Mouse (Mus musculus) megakaryocyte, embryonic 14.5 days (primary cell): ENCODE data around the gene Cap2.

Experiments
- FLI1 ChIP-seq: IDR thresholded peaks from 2 replicates; pipeline ENCODE4 v1.6.1; 2012; ENCODE audit warnings: low read length, inconsistent platforms, mixed read lengths
- GATA1 ChIP-seq: IDR thresholded peaks from 3 replicates; pipeline ENCODE4 v1.6.1; 2012; ENCODE audit warnings: mixed read lengths, low read length, inconsistent platforms, borderline replicate concordance

DNA sequence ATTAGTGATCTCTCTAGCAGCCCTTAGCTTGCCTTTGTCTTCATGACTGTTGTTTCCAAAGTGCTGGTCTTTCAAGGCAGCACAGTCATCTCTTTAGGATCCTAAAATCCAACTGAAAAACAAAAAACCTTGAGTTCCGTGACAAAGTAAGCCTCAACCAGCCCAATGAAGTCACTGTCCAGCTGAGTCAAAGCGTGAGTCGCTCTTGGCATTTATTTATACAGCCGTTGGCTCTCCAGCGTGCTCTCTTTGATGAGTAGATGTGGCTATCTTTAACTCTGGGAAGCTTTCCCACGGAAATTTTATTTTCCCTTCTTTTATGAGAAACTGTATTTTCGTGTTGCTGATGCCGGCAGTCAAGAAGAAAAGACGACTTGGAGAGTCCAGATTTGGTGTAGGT lies 125.0 kb downstream of the Cap2 start:
- no peak for TF ChIP-seq GATA1
- TF ChIP-seq FLI1: no peak
